Mouse (Mus musculus) liver, adult 2 months (tissue): ENCODE data around the gene Adamts12.

Experiments used
- CTCF ChIP-seq: fragments of 200-500 bp; IDR thresholded peaks from 2 replicates; pipeline ENCODE4 v1.5.1; 2011; ENCODE audit warnings: low read depth, low read length, control low read depth
- POLR2A ChIP-seq: fragments of 200-500 bp; IDR thresholded peaks from 2 replicates; pipeline ENCODE4 v1.6.1; 2011; ENCODE audit warnings: low read length, control low read depth; ENCODE audit not compliant: insufficient read depth; ENCODE audit errors: extremely low read depth

- TF ChIP-seq CTCF (no peak), POLR2A (no peak)
These were observed 24.9 kb downstream of the Adamts12 start for GRCm38 (mm10) chr15:11089494-11089893.
